Mouse (Mus musculus) heart, postnatal 4 days (tissue): Measurements from ENCODE around the gene Gm34653. TPM values are rescaled to one million over a fixed set of nuclear protein-coding genes. Genes with fewer than 3 reads are reported as not detected.
A peak's percentile ranks its signal among the peaks of the same experiment; 100 is the strongest.
"Not testable (repeated sequence)": the region's sequence is repeated elsewhere in the genome, so short reads cannot be mapped to it uniquely, and the experiment has no call there.

Source experiments
- DNase-seq: peaks from one replicate; pipeline ENCODE4 v3.0.0; 2021
- total RNA-seq, 2 experiments: library from RNA; stranded (reverse); gene quantifications; 2 replicates each; pipeline ENCODE4 v1.2.3; 2021

Gene Gm34653
- total RNA-seq, 2 experiments from 2014 or later, result not detected

- no peak for DNase-seq
These were observed 14.3 kb upstream of the Gm34653 start for GRCm38 (mm10) chr2:34818492-34818891.

GRCm38 (mm10) chr2:34825827-34826459, 6.9 kb upstream of the Gm34653 start, which contains the start of gene Fbxw2:
Gene Fbxw2 (minus strand): TSS chr2:34826311.
- peak; percentile 94 for DNase-seq

GRCm38 (mm10) chr2:34826460-34827231, 6.2 kb upstream of the Gm34653 start:
- no peak for DNase-seq

GRCm38 (mm10) chr2:34827591-34827990, 5.2 kb upstream of the Gm34653 start:
- no peak for DNase-seq

GRCm38 (mm10) chr2:34828026-34828425, 4.8 kb upstream of the Gm34653 start:
- no peak for DNase-seq

GRCm38 (mm10) chr2:34830066-34830465, 2.7 kb upstream of the Gm34653 start:
- DNase-seq, result not testable (repeated sequence)

GRCm38 (mm10) chr2:34833624-34834023, 817 bp downstream of the Gm34653 start:
- DNase-seq, result no peak

GRCm38 (mm10) chr2:34835669-34836068, 2.9 kb downstream of the Gm34653 start:
- DNase-seq, result no peak

- DNase-seq, result not testable (repeated sequence)
These were observed 7.3 kb downstream of the Gm34653 start for GRCm38 (mm10) chr2:34840143-34840542.

GRCm38 (mm10) chr2:34841706-34842105, 8.9 kb downstream of the Gm34653 start:
- no peak for DNase-seq

GRCm38 (mm10) chr2:34843211-34843939, 10.6 kb downstream of the Gm34653 start:
- DNase-seq, result peak; percentile 58

GRCm38 (mm10) chr2:34847702-34848101, 14.9 kb downstream of the Gm34653 start:
- DNase-seq, result no peak

GRCm38 (mm10) chr2:34855265-34855664, 22.5 kb downstream of the Gm34653 start:
- DNase-seq, result no peak

GRCm38 (mm10) chr2:34857728-34858127, 24.9 kb downstream of the Gm34653 start:
- DNase-seq, result no peak

- no peak for DNase-seq
These were observed 36.9 kb downstream of the Gm34653 start for GRCm38 (mm10) chr2:34869680-34870079.

- peak; percentile 95 for DNase-seq
These were observed 38.0 kb downstream of the Gm34653 start for GRCm38 (mm10) chr2:34870520-34871474.

- peak; percentile 16 for DNase-seq
These were observed 41.5 kb downstream of the Gm34653 start, which contains the start of gene Cutal for GRCm38 (mm10) chr2:34874271-34874670. Gene Cutal (plus strand): TSS chr2:34874396.

GRCm38 (mm10) chr2:34874816-34875345, 42.1 kb downstream of the Gm34653 start, which contains the start of gene Psmd5:
Gene Psmd5 (minus strand): TSS chr2:34874968.
- no peak for DNase-seq

GRCm38 (mm10) chr2:34880054-34880453, 47.2 kb downstream of the Gm34653 start:
- DNase-seq, result no peak

- no peak for DNase-seq
These were observed 50.0 kb downstream of the Gm34653 start for GRCm38 (mm10) chr2:34882757-34883156.

- DNase-seq, result no peak
These were observed 50.4 kb downstream of the Gm34653 start for GRCm38 (mm10) chr2:34883190-34883589.
